Mouse (Mus musculus) 3T3-L1 (cell line): Measurements from ENCODE around the gene Mrvi1.
A peak's percentile ranks its signal among the peaks of the same experiment; 100 is the strongest.

Source experiments
- DNase-seq: peaks from one replicate; pipeline ENCODE4 v3.0.0-alpha.2; 2015; ENCODE audit warnings: low read depth, low spot score

The Mrvi1 gene

GRCm38 (mm10) chr7:110981036-110981435 lies 1.2 kb downstream of the Mrvi1 start:
- DNase-seq = no peak

DNA sequence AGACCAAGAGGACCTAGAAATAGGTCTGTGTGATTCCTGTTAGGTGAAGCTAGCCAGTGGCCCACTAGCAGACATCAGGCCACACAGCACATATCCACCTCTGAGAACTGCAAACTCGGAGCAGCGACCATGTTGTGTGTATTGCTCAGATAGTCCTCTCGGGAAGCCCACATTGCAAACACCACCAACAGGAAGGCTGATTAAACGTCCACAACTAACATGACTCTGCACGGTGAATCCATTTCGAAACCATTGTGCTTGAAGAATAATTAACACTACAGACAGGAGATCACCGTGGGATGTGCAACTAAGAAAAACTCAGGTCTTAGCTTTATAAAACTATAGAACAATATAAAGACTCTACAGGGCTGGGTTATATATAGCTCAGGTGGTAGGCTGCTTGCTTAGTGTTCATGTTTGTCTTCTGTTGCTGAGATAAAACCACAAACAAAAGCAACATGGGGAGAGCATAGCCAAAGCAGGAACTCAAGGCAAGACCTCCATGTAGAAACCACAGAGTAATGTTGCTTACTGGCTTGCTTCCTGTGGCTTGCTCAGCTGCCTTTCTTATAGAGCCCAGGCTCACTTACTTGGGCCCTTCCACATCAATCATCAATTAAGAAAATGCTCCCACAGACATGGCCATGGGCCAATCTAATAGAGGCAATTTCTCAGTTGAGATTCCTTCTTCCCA lies 4.4 kb downstream of the Mrvi1 start:
- no peak for DNase-seq

DNA sequence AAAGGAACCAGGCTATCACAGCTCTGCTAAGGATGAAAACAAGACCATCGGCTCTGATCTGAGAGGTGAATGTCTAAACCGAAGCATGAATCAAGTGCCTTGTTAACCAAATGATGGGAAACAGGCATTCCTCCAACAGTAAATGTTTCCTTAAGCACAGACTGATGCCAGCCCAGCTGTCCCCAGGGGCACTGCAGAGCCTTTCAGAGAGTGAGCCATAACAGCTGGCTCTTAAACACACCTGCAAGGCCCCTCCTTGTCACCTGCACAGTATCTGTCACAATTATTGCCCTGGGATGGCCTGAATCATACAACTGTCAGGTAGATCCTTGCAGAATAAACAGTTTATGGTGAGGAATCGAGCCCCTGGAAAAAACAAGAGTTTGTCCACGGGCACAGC lies 8.8 kb downstream of the Mrvi1 start:
- no peak for DNase-seq

- no peak for DNase-seq
Measured at GRCm38 (mm10) chr7:110972796-110973195, 9.5 kb downstream of the Mrvi1 start.

GRCm38 (mm10) chr7:110967373-110967772 lies 14.9 kb downstream of the Mrvi1 start:
- no peak for DNase-seq

GRCm38 (mm10) chr7:110966853-110967252 lies 15.4 kb downstream of the Mrvi1 start:
- DNase-seq = no peak

DNA sequence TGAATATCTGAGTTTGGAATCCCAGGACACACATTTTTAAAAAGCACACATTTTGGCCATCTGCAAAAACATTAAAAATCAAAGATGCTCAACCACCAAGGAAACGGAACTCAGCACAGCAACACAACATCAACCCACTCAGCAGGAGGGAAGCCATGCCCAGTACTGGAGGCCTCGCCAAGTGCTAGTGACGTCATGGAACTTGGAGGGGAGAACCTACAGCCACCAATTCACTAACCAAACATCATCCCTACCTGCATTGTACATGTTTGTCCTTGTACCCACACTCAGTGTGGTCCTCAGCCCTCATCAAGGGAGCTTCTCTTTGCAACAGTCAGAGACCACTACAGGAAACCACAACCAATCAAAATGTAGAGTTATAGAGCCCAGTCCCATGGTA lies 16.9 kb downstream of the Mrvi1 start:
- DNase-seq = no peak

GRCm38 (mm10) chr7:110963655-110963997 lies 18.6 kb downstream of the Mrvi1 start:
- DNase-seq = no peak

GRCm38 (mm10) chr7:110962943-110963654 lies 19.2 kb downstream of the Mrvi1 start:
- no peak for DNase-seq

GRCm38 (mm10) chr7:110962497-110962896 lies 19.8 kb downstream of the Mrvi1 start:
- DNase-seq = no peak

- no peak for DNase-seq
Measured at GRCm38 (mm10) chr7:110956422-110957170, 25.7 kb downstream of the Mrvi1 start.

GRCm38 (mm10) chr7:110955576-110955975 lies 26.7 kb downstream of the Mrvi1 start:
- no peak for DNase-seq

- no peak for DNase-seq
Measured at GRCm38 (mm10) chr7:110954072-110954858, 28.0 kb downstream of the Mrvi1 start.

DNA sequence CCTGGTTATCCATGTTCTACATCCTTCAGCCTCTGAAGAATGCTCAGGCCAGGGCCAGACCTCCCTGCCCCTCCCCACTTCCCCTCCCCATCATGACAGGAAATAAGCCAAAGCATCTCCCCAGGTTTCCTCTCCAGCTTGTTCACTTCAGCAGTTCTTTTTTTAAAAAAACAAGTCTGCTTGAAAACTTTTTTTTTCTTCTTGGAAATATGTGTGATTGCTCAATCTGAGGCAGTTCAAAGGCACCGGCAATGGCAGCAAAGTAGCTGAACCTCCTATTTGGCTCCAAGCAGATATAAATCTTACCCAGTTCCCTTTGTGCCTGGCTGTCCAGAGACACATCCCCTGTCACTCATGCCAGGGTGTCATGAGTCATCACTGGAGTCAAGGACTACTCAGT lies 29.1 kb downstream of the Mrvi1 start:
- peak; percentile 71 for DNase-seq

DNA sequence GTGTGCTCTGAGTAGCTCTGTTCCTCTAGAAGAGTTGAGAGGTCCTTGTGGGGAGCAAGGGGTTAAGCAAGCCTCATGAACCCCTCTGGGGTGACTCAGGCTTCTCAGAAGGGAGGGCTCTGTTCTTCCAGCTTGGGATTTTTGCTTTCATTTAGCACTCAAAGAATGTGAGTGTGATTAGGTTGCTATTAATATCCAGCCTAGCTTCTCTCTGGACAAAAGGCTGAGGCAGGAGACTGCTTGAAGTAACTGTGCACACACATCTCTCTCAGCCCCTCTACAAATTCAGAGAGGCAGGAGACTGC lies 31.7 kb downstream of the Mrvi1 start:
- DNase-seq = peak; percentile 41

DNA sequence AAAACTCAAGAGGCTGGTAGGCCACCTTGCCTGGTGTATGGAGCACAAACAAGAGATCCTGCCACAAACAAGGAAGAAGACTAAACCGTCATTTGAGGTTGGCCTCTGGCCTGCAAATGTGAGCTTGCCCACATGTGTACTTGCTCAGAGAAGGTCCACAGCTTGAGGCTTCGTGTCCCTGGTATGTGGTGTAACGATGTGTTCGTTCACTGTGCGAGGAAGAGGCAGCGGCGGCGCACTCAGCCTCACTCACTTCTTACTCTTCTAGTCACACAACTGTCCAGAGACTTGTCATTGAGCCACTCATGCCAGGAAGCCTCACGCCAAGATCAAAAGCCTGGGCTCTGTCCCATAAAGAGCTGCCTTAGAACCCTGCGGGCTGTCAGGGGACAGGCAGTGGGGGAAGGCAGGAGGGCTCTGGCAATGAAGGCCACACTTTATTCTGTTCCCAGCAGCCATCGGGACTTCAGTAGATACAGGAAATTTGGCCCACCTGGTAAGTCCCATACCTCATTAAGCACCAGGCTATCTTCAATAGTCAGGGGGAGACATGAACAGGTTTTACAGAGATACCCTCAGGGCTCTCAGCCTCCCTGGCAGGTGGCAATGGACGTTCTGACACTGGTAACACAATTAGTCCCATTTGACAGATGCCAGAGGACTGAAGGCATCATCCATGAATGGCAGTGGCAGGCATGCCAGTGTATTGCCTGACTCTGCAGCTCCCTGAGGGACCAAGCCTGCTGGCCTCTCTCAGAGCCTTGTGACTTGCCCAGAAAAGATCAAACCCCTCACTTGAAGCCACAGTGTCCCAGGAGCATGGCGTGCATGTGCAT lies 32.3 kb downstream of the Mrvi1 start:
- DNase-seq = no peak

DNA sequence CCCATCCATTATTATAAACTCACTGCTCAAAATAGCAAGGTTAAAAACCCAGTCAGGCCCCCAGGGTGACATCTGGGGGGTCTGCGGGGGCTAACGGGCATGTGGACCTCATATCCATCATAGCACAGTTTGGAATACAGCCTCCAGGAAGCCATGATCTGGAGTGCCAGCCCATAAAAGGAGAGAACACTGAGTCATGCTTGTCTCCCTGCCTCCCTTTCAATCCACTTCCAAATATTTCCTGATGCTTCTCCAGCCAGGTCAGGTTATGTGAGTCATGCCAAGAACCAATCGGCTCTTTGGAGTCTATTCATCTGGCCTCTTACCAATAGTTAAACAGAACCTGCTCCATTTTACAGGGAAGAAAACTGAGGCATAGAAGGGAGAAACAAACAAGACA lies 33.7 kb downstream of the Mrvi1 start:
- DNase-seq = peak; percentile 74

DNA sequence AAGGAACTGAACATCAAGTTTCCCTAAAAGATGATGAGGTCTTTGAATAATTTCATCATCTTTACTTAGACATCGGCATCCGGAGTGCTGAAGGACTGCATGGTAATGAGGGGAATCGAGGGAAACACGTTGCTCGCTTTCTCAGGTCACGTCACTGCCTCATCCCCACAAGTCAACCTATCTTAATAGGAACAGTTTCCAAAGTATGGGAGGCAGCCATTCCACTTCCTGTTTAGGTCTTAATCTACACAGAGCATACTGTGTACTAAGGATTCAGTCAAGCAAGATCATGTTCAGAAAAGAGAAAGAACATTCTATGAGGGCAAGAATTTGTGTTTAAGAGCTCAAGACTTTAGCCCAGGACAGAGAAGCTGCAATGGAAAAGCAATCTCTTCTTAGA lies 34.6 kb downstream of the Mrvi1 start:
- DNase-seq = no peak

GRCm38 (mm10) chr7:110946731-110947130 lies 35.5 kb downstream of the Mrvi1 start:
- peak; percentile 53 for DNase-seq

GRCm38 (mm10) chr7:110944321-110944720 lies 37.9 kb downstream of the Mrvi1 start:
- no peak for DNase-seq
